Mouse (Mus musculus): Measurements from ENCODE around the gene Mcf2l. TPM values are rescaled to one million over a fixed set of nuclear protein-coding genes. Genes with fewer than 3 reads are reported as not detected.

The Mcf2l gene
- polyA plus RNA-seq, 1 experiment from 2014 or later = 1.2 TPM

DNA sequence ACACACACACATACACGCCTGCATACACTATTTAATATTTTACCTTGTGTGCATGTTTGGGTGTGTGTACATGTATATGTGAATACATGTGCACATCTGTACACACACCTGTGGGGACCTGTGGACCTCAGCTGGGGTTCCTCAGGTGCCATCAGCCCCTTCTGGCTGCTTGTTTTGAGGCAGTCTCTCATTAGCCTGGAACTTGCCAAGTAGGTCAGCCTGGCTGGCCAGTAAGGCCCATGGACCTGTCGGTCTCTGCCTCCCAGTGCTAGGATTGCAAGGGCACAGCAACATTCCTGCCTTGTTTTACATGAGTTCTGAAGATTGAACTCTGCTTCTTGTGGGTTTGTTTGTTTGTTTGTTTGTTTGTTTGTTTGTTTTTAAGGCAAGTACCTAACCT is 87.0 kb downstream of the Mcf2l start:
- H3K9ac ChIP-seq (replicated peaks) = no peak overlapping the region
- ATAC-seq = no peak
- H3K27ac ChIP-seq (ENCODE audit: low read depth) = no peak overlapping the region
- no peak for DNase-seq
- H3K27me3 ChIP-seq (ENCODE audit: insufficient read depth, low read length) = no peaks in the 10 kb centered on the region
- 0 out of 2 replicates have a peak, but pooled peaks cover 1% of the 10 kb centered on the region for H3K4me1 ChIP-seq (ENCODE audit: insufficient read depth)
- TF ChIP-seq CTCF (IDR thresholded peaks at IDR 0.05; ENCODE audit: low read depth) = no peak
- TF ChIP-seq EP300 (IDR thresholded peaks at IDR 0.05; ENCODE audit: low read depth) = no peak
- H3K9me3 ChIP-seq (ENCODE audit: low read length) = no peaks in the 10 kb centered on the region
- no peak overlapping the region for H3K4me3 ChIP-seq (ENCODE audit: low read depth, low read length)
- WGBS (ENCODE audit: insufficient replicate concordance) = 67% methylated on average over 2 of the region's 2 CpGs
- H3K36me3 ChIP-seq (replicated peaks; ENCODE audit: insufficient read depth, low read length) = no peaks in the 10 kb centered on the region
- H3K4me2 ChIP-seq (ENCODE audit: low read depth, low read length) = no peak overlapping the region

GRCm38 (mm10) chr8:12961211-12961610 is 87.6 kb downstream of the Mcf2l start:
- Histone ChIP-seq H3K36me3 (replicated peaks; ENCODE audit: insufficient read depth, low read length) (no peaks in the 10 kb centered on the region), H3K9ac (replicated peaks) (no peak overlapping the region), H3K9me3 (ENCODE audit: low read length) (no peaks in the 10 kb centered on the region), H3K4me1 (ENCODE audit: insufficient read depth) (no peaks in the 10 kb centered on the region), H3K27ac (ENCODE audit: low read depth) (no peak overlapping the region), H3K27me3 (ENCODE audit: insufficient read depth, low read length) (no peaks in the 10 kb centered on the region), H3K4me3 (ENCODE audit: low read depth, low read length) (no peak overlapping the region), H3K4me2 (ENCODE audit: low read depth, low read length) (no peak overlapping the region)
- TF ChIP-seq EP300 (IDR thresholded peaks at IDR 0.05; ENCODE audit: low read depth) (no peak), CTCF (IDR thresholded peaks at IDR 0.05; ENCODE audit: low read depth) (no peak)
- DNase-seq = no peak
- no peak for ATAC-seq
- WGBS (ENCODE audit: insufficient replicate concordance) = 30% methylated on average over 2 of the region's 2 CpGs

- ATAC-seq (no peak), DNase-seq (no peak)
- Histone ChIP-seq H3K9me3 (ENCODE audit: low read length) (no peaks in the 10 kb centered on the region), H3K4me2 (ENCODE audit: low read depth, low read length) (no peak overlapping the region), H3K4me1 (ENCODE audit: insufficient read depth) (no peaks in the 10 kb centered on the region), H3K27ac (ENCODE audit: low read depth) (no peak overlapping the region), H3K27me3 (ENCODE audit: insufficient read depth, low read length) (no peaks in the 10 kb centered on the region), H3K36me3 (replicated peaks; ENCODE audit: insufficient read depth, low read length) (no peaks in the 10 kb centered on the region), H3K4me3 (ENCODE audit: low read depth, low read length) (no peak overlapping the region), H3K9ac (replicated peaks) (no peak overlapping the region)
- no peak for TF ChIP-seq EP300 (IDR thresholded peaks at IDR 0.05; ENCODE audit: low read depth)
- TF ChIP-seq CTCF (IDR thresholded peaks at IDR 0.05; ENCODE audit: low read depth) = no peak
- WGBS (ENCODE audit: insufficient replicate concordance) = 67% methylated on average over 8 of the region's 8 CpGs
Observed at GRCm38 (mm10) chr8:12961821-12962534, 88.4 kb downstream of the Mcf2l start.

DNA sequence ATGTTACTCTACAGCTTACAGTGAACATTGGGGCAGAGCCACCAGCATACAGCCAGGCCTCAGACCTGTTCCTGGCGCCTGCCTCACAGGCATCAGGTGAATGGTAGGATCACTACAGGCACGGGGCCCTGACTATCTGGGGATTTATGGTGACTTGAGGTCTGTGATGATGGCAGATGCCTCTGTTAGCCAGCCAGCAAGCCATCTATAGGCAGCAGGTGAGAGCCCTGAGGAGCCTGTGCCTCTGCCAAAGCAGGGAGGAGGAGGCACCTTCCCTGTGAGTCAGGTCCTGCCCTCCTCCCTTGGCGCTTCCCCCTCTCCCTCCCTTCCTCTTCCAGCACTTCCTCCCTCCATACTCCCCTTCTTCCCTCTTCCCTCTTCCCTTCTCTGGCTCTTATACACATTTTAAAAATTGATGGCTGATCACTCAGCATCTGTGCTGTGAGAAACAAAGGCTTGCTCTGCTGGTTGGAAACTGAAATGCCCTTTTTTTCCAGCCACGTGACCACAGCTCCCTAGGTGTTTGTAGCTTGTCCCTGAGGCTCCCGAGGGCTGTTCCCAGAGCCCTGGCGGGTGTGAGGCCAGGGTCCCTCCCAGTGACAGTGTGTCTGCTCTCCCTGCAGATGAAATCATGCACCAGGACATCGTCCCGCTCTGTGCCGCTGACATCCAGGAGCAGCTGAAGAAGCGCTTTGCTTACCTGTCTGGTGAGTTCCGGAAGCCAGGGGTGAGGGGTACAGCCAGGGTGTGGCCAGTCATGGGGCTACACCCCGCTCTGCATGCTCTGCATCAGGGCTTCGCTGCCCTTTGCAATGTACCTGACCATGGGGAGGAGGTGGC is 89.2 kb downstream of the Mcf2l start:
- DNase-seq = no peak
- Histone ChIP-seq H3K36me3 (replicated peaks; ENCODE audit: insufficient read depth, low read length) (no peaks in the 10 kb centered on the region), H3K9ac (replicated peaks) (no peak overlapping the region), H3K27ac (ENCODE audit: low read depth) (no peak overlapping the region), H3K4me3 (ENCODE audit: low read depth, low read length) (no peak overlapping the region), H3K9me3 (ENCODE audit: low read length) (no peaks in the 10 kb centered on the region), H3K4me2 (ENCODE audit: low read depth, low read length) (no peak overlapping the region), H3K27me3 (ENCODE audit: insufficient read depth, low read length) (no peaks in the 10 kb centered on the region), H3K4me1 (ENCODE audit: insufficient read depth) (no peaks in the 10 kb centered on the region)
- 65% methylated on average over 13 of the region's 13 CpGs for WGBS (ENCODE audit: insufficient replicate concordance)
- ATAC-seq = no peak
- TF ChIP-seq EP300 (IDR thresholded peaks at IDR 0.05; ENCODE audit: low read depth) (no peak), CTCF (IDR thresholded peaks at IDR 0.05; ENCODE audit: low read depth) (no peak)

DNA sequence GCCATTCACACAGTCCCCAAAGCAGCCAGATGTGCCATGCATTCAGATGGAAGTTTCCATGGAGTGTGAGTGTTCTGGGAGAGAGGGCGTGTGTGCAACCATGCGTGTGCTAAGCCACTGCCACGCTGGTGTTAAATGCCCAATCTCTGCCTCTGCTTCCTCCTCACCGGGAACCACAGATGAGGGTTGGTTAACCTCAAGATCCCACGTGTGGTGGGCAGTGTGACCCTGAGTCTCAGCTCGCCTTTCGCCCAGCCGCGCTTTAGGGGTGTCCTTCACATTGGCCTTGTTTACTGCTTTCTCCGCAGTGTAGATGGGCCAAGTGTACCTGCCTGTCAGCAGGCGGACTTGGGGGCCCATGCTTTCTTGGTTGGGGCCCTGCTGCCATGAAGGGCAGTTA is 102.7 kb downstream of the Mcf2l start:
- ATAC-seq (no peak), DNase-seq (no peak)
- no peak overlapping the region for H3K9ac ChIP-seq (replicated peaks)
- H3K36me3 ChIP-seq (replicated peaks; ENCODE audit: insufficient read depth, low read length) = no peaks in the 10 kb centered on the region
- no peak overlapping the region for H3K4me3 ChIP-seq (ENCODE audit: low read depth, low read length)
- no peak overlapping the region for H3K4me2 ChIP-seq (ENCODE audit: low read depth, low read length)
- H3K4me1 ChIP-seq (ENCODE audit: insufficient read depth) = no peaks in the 10 kb centered on the region
- H3K27me3 ChIP-seq (ENCODE audit: insufficient read depth, low read length) = peaks cover 7% of the 10 kb centered on the region; the same call in 1 of the 2 replicates
- no peak for TF ChIP-seq CTCF (IDR thresholded peaks at IDR 0.05; ENCODE audit: low read depth)
- TF ChIP-seq EP300 (IDR thresholded peaks at IDR 0.05; ENCODE audit: low read depth) = no peak
- WGBS (ENCODE audit: insufficient replicate concordance) = 59% methylated on average over 11 of the region's 11 CpGs
- H3K9me3 ChIP-seq (ENCODE audit: low read length) = no peaks in the 10 kb centered on the region
- no peak overlapping the region for H3K27ac ChIP-seq (ENCODE audit: low read depth)

GRCm38 (mm10) chr8:12976723-12977122 is 103.1 kb downstream of the Mcf2l start:
- ATAC-seq = no peak

More at GRCm38 (mm10) chr8:12976723-12977122, 103.1 kb downstream of the Mcf2l start:
- H3K9me3 ChIP-seq (ENCODE audit: low read length) = no peaks in the 10 kb centered on the region
- H3K4me2 ChIP-seq (ENCODE audit: low read depth, low read length) = no peak overlapping the region
- H3K27ac ChIP-seq (ENCODE audit: low read depth) = no peak overlapping the region
- 34% methylated on average over 5 of the region's 5 CpGs for WGBS (ENCODE audit: insufficient replicate concordance)
- H3K4me1 ChIP-seq (ENCODE audit: insufficient read depth) = no peaks in the 10 kb centered on the region
- H3K4me3 ChIP-seq (ENCODE audit: low read depth, low read length) = no peak overlapping the region
- peaks cover 7% of the 10 kb centered on the region; the same call in 1 of the 2 replicates for H3K27me3 ChIP-seq (ENCODE audit: insufficient read depth, low read length)
- DNase-seq = no peak
- H3K9ac ChIP-seq (replicated peaks) = no peak overlapping the region
- TF ChIP-seq EP300 (IDR thresholded peaks at IDR 0.05; ENCODE audit: low read depth) = no peak
- no peak for TF ChIP-seq CTCF (IDR thresholded peaks at IDR 0.05; ENCODE audit: low read depth)
- no peaks in the 10 kb centered on the region for H3K36me3 ChIP-seq (replicated peaks; ENCODE audit: insufficient read depth, low read length)
